Mouse (Mus musculus) ES-E14 (cell line): ENCODE results near the gene Caskin1. TPM values are rescaled to one million over a fixed set of nuclear protein-coding genes. Genes with fewer than 3 reads are reported as not detected.
A peak's percentile ranks its signal among the peaks of the same experiment; 100 is the strongest.

ENCODE experiments used
- DNase-seq: peaks from one replicate; pipeline ENCODE4 v3.0.0-alpha.2; 2013; ENCODE audit warnings: low read depth, low spot score
- H3K27ac ChIP-seq: 2 replicates; pipeline ENCODE4 v1.5.1; 2012; ENCODE audit warnings: low read depth, mild to moderate bottlenecking, low read length, moderate library complexity, mixed read lengths; ENCODE audit not compliant: poor library complexity, insufficient read depth, severe bottlenecking
- H3K36me3 ChIP-seq: 2 replicates; pipeline ENCODE4 v1.6.1; 2012; ENCODE audit warnings: mild to moderate bottlenecking, low read length, moderate library complexity, mixed read lengths; ENCODE audit not compliant: control insufficient read depth, poor library complexity, insufficient read depth, severe bottlenecking
- H3K4me1 ChIP-seq, 2 experiments: fragments of 150-350 bp in 1 of 2; sonication (generic) in 1 of 2; 2 replicates each; pipeline ENCODE4 v1.6.1; 2012; ENCODE audit warnings: low read length in 2 of 2, mild to moderate bottlenecking in 1 of 2, mixed read lengths in 1 of 2; ENCODE audit not compliant: control insufficient read depth in 2 of 2, insufficient read depth in 2 of 2, poor library complexity in 1 of 2
- H3K4me3 ChIP-seq, 2 experiments: fragments of 150-350 bp in 1 of 2; sonication (generic) in 1 of 2; 2 replicates each; pipeline ENCODE4 v1.5.1; 2012; ENCODE audit warnings: low read length in 2 of 2, low read depth in 1 of 2, mild to moderate bottlenecking in 1 of 2, mixed read lengths in 1 of 2; ENCODE audit not compliant: insufficient read depth in 1 of 2, poor library complexity in 1 of 2, severe bottlenecking in 1 of 2
- H3K9ac ChIP-seq: 2 replicates; pipeline ENCODE4 v1.6.1; 2012; ENCODE audit warnings: low read depth, mild to moderate bottlenecking, low read length, mixed read lengths; ENCODE audit not compliant: poor library complexity, insufficient read depth, severe bottlenecking
- H3K9me3 ChIP-seq: fragments of 150-350 bp; sonication (generic); 2 replicates; pipeline ENCODE4 v1.6.1; 2012; ENCODE audit warnings: low read depth, mild to moderate bottlenecking, low read length; ENCODE audit not compliant: control insufficient read depth, insufficient read depth
- CHD2 ChIP-seq: IDR thresholded peaks from 2 replicates; pipeline ENCODE4 v1.6.1; 2014; ENCODE audit warnings: mild to moderate bottlenecking, low read depth, low read length, inconsistent platforms
- HCFC1 ChIP-seq: IDR thresholded peaks from 2 replicates; pipeline ENCODE4 v1.6.1; 2012; ENCODE audit warnings: low read length, inconsistent platforms, borderline replicate concordance; ENCODE audit not compliant: insufficient read depth
- MAFK ChIP-seq: IDR thresholded peaks from 2 replicates; pipeline ENCODE4 v1.6.1; 2014; ENCODE audit warnings: mild to moderate bottlenecking, low read depth, low read length, inconsistent platforms; ENCODE audit not compliant: insufficient read depth
- ZC3H11A ChIP-seq: IDR thresholded peaks from 2 replicates; pipeline ENCODE4 v1.6.1; 2012; ENCODE audit warnings: low read depth, mild to moderate bottlenecking, inconsistent platforms, low read length, borderline replicate concordance
- ZNF384 ChIP-seq: IDR thresholded peaks from 2 replicates; pipeline ENCODE4 v1.6.1; 2012; ENCODE audit warnings: low read depth, low read length, inconsistent platforms
- in situ Hi-C, 2 experiments: fragments of 600-800 bp; cut with MboI; formaldehyde crosslinking; loops; one replicate each; pipeline ENCODE4 v1.15.1; 2025; ENCODE audit warnings: low sequenced_read_pairs in 2 of 2, inconsistent platforms in 1 of 2; ENCODE audit not compliant: unreplicated experiment in 2 of 2
- total RNA-seq: library from RNA; depleted of rRNA; stranded (reverse); fragments of 300-350 nt; gene quantifications from 2 replicates; pipeline ENCODE4 v1.2.3, GENCODE M21; 2012

The Caskin1 gene
- total RNA-seq, 1 experiment: 2.0 TPM

GRCm38 (mm10) chr17:24461580-24461979 lies 26.8 kb upstream of the Caskin1 start:
- Histone ChIP-seq H3K9me3 (no peaks in the 10 kb centered on the region), H3K9ac (no peak overlapping the region), H3K4me1 (peaks cover 0 to 2% of the 10 kb centered on the region in 2 experiments; a peak in 2 of 4 replicates), H3K4me3 (no peak overlapping the region), H3K36me3 (no peaks in the 10 kb centered on the region), H3K27ac (no peak overlapping the region)
- in situ Hi-C loops: no loop called here
- DNase-seq: no peak
- TF ChIP-seq ZC3H11A (0 out of 2 replicates have a peak, but pooled peaks have one; percentile 29), HCFC1 (no peak), ZNF384 (no peak)

GRCm38 (mm10) chr17:24462932-24463331 lies 25.5 kb upstream of the Caskin1 start:
- in situ Hi-C loops: no loop called here
- Histone ChIP-seq H3K9me3 (no peaks in the 10 kb centered on the region), H3K36me3 (no peaks in the 10 kb centered on the region), H3K4me3 (no peak overlapping the region), H3K4me1 (peaks cover 0 to 2% of the 10 kb centered on the region in 2 experiments; a peak in 2 of 4 replicates), H3K9ac (no peak overlapping the region; the same call in 1 of the 2 replicates), H3K27ac (no peak overlapping the region)
- TF ChIP-seq CHD2 (no peak), ZC3H11A (no peak), ZNF384 (no peak), MAFK (no peak), HCFC1 (no peak)
- DNase-seq: no peak

GRCm38 (mm10) chr17:24463374-24464133 lies 24.8 kb upstream of the Caskin1 start:
- H3K27ac ChIP-seq: no peak overlapping the region; the same call in 1 of the 2 replicates
- DNase-seq: no peak
- in situ Hi-C loops: no loop called here
- TF ChIP-seq HCFC1 (no peak), CHD2 (no peak), ZNF384 (no peak), ZC3H11A (no peak), MAFK (no peak)
- H3K36me3 ChIP-seq: no peaks in the 10 kb centered on the region
- no peaks in the 10 kb centered on the region for H3K9me3 ChIP-seq
- no peak overlapping the region for H3K4me3 ChIP-seq
- no peak overlapping the region for H3K9ac ChIP-seq
- peaks cover 0 to 2% of the 10 kb centered on the region in 2 experiments; a peak in 2 of 4 replicates for H3K4me1 ChIP-seq

- peaks cover 7% of the 10 kb centered on the region; the same call in 1 of the 2 replicates for H3K36me3 ChIP-seq
- H3K9me3 ChIP-seq: no peaks in the 10 kb centered on the region
- TF ChIP-seq HCFC1 (no peak), MAFK (no peak), ZC3H11A (no peak), CHD2 (no peak), ZNF384 (no peak)
- peaks cover 0 to 5% of the 10 kb centered on the region in 2 experiments; a peak in 3 of 4 replicates for H3K4me1 ChIP-seq
- no peak overlapping the region for H3K9ac ChIP-seq
- in situ Hi-C loops: no loop called here
- no peak for DNase-seq
- no peak overlapping the region for H3K27ac ChIP-seq
- no peak overlapping the region for H3K4me3 ChIP-seq
Observed at GRCm38 (mm10) chr17:24468636-24469246, 19.7 kb upstream of the Caskin1 start.
